Mouse (Mus musculus): ENCODE measurements around the gene Cypt3.

Gene Cypt3

GRCm38 (mm10) chrX:153558293-153558692 lies at the start of gene Cypt3:
Cypt3 (plus strand) TSS chrX:153558593.
- in situ Hi-C loops (cut with MboI, MseI) = no loop called here

- in situ Hi-C loops (cut with MboI, MseI) = no loop called here
These were observed 42.9 kb upstream of the Cypt3 start for GRCm38 (mm10) chrX:153515491-153515890.

- in situ Hi-C loops (cut with MboI, MseI) = no loop called here
These were observed 30.0 kb upstream of the Cypt3 start for GRCm38 (mm10) chrX:153528399-153528798.

- in situ Hi-C loops (cut with MboI, MseI) = no loop called here
These were observed 1.8 kb upstream of the Cypt3 start for GRCm38 (mm10) chrX:153556634-153557033.

- in situ Hi-C loops (cut with MboI, MseI) = no loop called here
These were observed 6.3 kb downstream of the Cypt3 start for GRCm38 (mm10) chrX:153564650-153565049.

- in situ Hi-C loops (cut with MboI, MseI) = loop anchor here (25.0 kb wide), 1 partner anchor 1113 kb away; no protein-coding TSS in a partner anchor
These were observed 41.2 kb downstream of the Cypt3 start for GRCm38 (mm10) chrX:153599583-153599982.
